8 mouse cellular contexts compared by ENCODE assay signal in the genomic region with DNA sequence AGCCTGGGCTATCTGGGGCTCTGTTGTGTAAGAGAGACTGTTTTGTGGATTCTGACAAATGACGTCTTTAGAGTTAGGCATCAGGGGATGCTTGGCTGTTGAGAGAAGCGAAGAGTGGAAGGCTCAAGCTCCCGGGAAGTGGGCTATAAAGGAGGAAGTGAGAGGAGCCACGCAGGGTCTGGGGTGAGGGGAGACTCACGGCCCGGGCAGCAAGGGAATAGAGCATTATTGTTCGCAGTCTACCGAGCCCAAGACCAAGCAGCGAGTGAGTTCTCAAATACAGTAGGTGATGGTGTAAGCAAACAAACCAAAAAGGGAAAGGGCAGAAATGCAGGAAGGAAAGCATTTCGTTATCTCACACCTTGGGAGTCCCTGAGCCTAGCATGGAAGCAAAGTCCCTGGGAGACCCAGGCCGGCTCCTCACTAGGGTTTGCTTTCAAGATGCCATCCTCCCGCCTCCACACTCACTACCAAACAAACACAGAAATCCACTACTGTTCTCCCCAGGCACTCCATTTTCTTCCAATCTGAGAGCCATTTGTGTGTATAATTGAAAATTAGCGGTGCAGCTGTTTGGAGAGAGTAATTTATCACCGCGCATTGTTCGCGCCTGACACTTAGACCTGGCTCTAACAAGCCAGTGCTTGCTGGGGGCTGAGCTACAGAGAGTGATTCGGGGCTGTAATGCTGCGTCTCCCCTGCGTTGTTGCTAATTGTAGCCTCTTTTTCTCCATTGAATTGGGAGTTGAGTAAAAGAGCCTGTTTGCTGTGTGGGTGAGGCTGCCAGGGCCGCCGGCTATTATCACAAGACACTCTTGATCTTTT.
DNase-seq lines count a peak whose midpoint lies in the region; ATAC-seq and TF ChIP-seq lines count a peak whose summit lies in the region.
"Had no signal": no experiment of that assay in that cellular context is flagged by ENCODE, and none has a peak within 500 bp of the region (broad histone marks: within the 10 kb centered on the region; RNA-seq: fewer than 3 reads in every experiment).

No protein-coding gene starts in this region.

- no peak for DNase-seq in lung, embryonic 14.5 days
- DNase-seq in lung, postnatal 0 days (ENCODE audit: low spot score), result no peak
- DNase-seq in forebrain, embryonic 10.5 days (ENCODE audit: extremely low spot score, low spot score), result peak; percentile 56
- DNase-seq in limb, embryonic 10.5 days (ENCODE audit: low spot score), result peak; percentile 47
- DNase-seq in urinary bladder, adult 18-20 months (ENCODE audit: low spot score in 2 of 2), result no peak
- no peak for DNase-seq in kidney, postnatal 25 days
- DNase-seq: gastrocnemius, postnatal 10 days had no signal

- no peak for TF ChIP-seq CTCF in lung, embryonic 14.5 days (IDR thresholded peaks at IDR 0.05; ENCODE audit: low read depth)
- TF ChIP-seq CTCF in lung, postnatal 0 days (IDR thresholded peaks at IDR 0.05), result no peak

- no peaks in the 10 kb centered on the region for H3K9me3 ChIP-seq in lung, embryonic 14.5 days (ENCODE audit: low read depth, low read length)
- H3K9me3 ChIP-seq in lung, postnatal 0 days (ENCODE audit: low read length), result no peaks in the 10 kb centered on the region
- H3K9me3 ChIP-seq in forebrain, embryonic 10.5 days, result no peaks in the 10 kb centered on the region
- H3K9me3 ChIP-seq in limb, embryonic 10.5 days (replicated peaks), result no peaks in the 10 kb centered on the region
- H3K9me3 ChIP-seq in stomach, embryonic 14.5 days (ENCODE audit: control insufficient read depth, low read depth, low read length), result no peaks in the 10 kb centered on the region

- H3K36me3 ChIP-seq in lung, embryonic 14.5 days (ENCODE audit: insufficient read depth), result no peaks in the 10 kb centered on the region
- H3K36me3 ChIP-seq in lung, postnatal 0 days (ENCODE audit: insufficient read depth, low read length), result no peaks in the 10 kb centered on the region
- no peaks in the 10 kb centered on the region for H3K36me3 ChIP-seq in forebrain, embryonic 10.5 days (replicated peaks)
- no peaks in the 10 kb centered on the region for H3K36me3 ChIP-seq in limb, embryonic 10.5 days
- H3K36me3 ChIP-seq in stomach, embryonic 14.5 days (ENCODE audit: control insufficient read depth, insufficient read depth, low read length), result no peaks in the 10 kb centered on the region

- no peak overlapping the region for H3K9ac ChIP-seq in lung, embryonic 14.5 days
- H3K9ac ChIP-seq in lung, postnatal 0 days (replicated peaks; ENCODE audit: low read depth), result no peak overlapping the region
- no peak overlapping the region for H3K9ac ChIP-seq in stomach, embryonic 14.5 days (replicated peaks; ENCODE audit: low read depth, low read length)

- no peak overlapping the region for H3K27ac ChIP-seq in lung, embryonic 14.5 days (ENCODE audit: low read depth)
- no peak overlapping the region for H3K27ac ChIP-seq in lung, postnatal 0 days (ENCODE audit: low read length)
- H3K27ac ChIP-seq in forebrain, embryonic 10.5 days, result peak overlapping the region; percentile 21
- peak overlapping the region; percentile 64 for H3K27ac ChIP-seq in limb, embryonic 10.5 days
- H3K27ac ChIP-seq in stomach, embryonic 14.5 days (ENCODE audit: low read length), result peak overlapping the region; percentile 48; the same call in 1 of the 2 replicates

- TF ChIP-seq EP300 in lung, postnatal 0 days (IDR thresholded peaks at IDR 0.05), result no peak

- no peaks in the 10 kb centered on the region for H3K27me3 ChIP-seq in lung, embryonic 14.5 days (ENCODE audit: insufficient read depth, low read length)
- no peaks in the 10 kb centered on the region for H3K27me3 ChIP-seq in lung, postnatal 0 days (replicated peaks; ENCODE audit: insufficient read depth, low read length)
- peaks cover 89% of the 10 kb centered on the region for H3K27me3 ChIP-seq in forebrain, embryonic 10.5 days (ENCODE audit: poor library complexity, severe bottlenecking)
- no peaks in the 10 kb centered on the region for H3K27me3 ChIP-seq in limb, embryonic 10.5 days (ENCODE audit: low read depth, poor library complexity, severe bottlenecking)
- no peaks in the 10 kb centered on the region for H3K27me3 ChIP-seq in stomach, embryonic 14.5 days (ENCODE audit: control insufficient read depth, insufficient read depth, low read length)

- no peaks in the 10 kb centered on the region; the same call in 1 of the 2 replicates for H3K4me1 ChIP-seq in lung, embryonic 14.5 days (ENCODE audit: insufficient read depth)
- no peaks in the 10 kb centered on the region for H3K4me1 ChIP-seq in lung, postnatal 0 days (ENCODE audit: insufficient read depth, low read depth, low read length)
- peaks cover 45% of the 10 kb centered on the region for H3K4me1 ChIP-seq in forebrain, embryonic 10.5 days
- peaks cover 63% of the 10 kb centered on the region for H3K4me1 ChIP-seq in limb, embryonic 10.5 days
- peaks cover 5% of the 10 kb centered on the region for H3K4me1 ChIP-seq in stomach, embryonic 14.5 days (ENCODE audit: control insufficient read depth, insufficient read depth, low read length)

- peak overlapping the region; percentile 29; the same call in 1 of the 2 replicates for H3K4me2 ChIP-seq in lung, embryonic 14.5 days
- no peak overlapping the region for H3K4me2 ChIP-seq in lung, postnatal 0 days (replicated peaks; ENCODE audit: low read depth, low read length)
- peak overlapping the region; percentile 28 for H3K4me2 ChIP-seq in stomach, embryonic 14.5 days (replicated peaks; ENCODE audit: low read depth, low read length)

- WGBS in lung, embryonic 14.5 days, result 48% methylated on average over 22 of the region's 22 CpGs
- 49% methylated on average over 22 of the region's 22 CpGs for WGBS in lung, postnatal 0 days
- 37% methylated on average over 22 of the region's 22 CpGs for WGBS in forebrain, embryonic 10.5 days
- 53% methylated on average over 22 of the region's 22 CpGs for WGBS in limb, embryonic 10.5 days
- WGBS in stomach, embryonic 14.5 days, result 40% methylated on average over 22 of the region's 22 CpGs

- H3K4me3 ChIP-seq in lung, embryonic 14.5 days (ENCODE audit: low read depth, low read length), result no peak overlapping the region
- H3K4me3 ChIP-seq in lung, postnatal 0 days (ENCODE audit: low read depth, low read length), result no peak overlapping the region
- peak overlapping the region; percentile 27 for H3K4me3 ChIP-seq in forebrain, embryonic 10.5 days
- H3K4me3 ChIP-seq in limb, embryonic 10.5 days, result peak overlapping the region; percentile 13; the same call in 1 of the 2 replicates
- no peak overlapping the region for H3K4me3 ChIP-seq in stomach, embryonic 14.5 days (ENCODE audit: low read depth, low read length)

- no peak; the same call in 1 of the 2 replicates for ATAC-seq in lung, embryonic 14.5 days (ENCODE audit: insufficient read depth)
- no peak for ATAC-seq in lung, postnatal 0 days
- ATAC-seq in stomach, embryonic 14.5 days (ENCODE audit: insufficient number of reproducible peaks, insufficient read depth, low FRiP score, low read depth), result peak; percentile 59; the same call in 1 of the 2 replicates

Comparison
In these comparisons a context has a peak if more than half of its experiments do, and no peak if none do; other contexts are left out.
1. DNase-seq: peak in forebrain, embryonic 10.5 days (single experiment) and limb, embryonic 10.5 days (single experiment); none in lung, embryonic 14.5 days (single experiment), lung, postnatal 0 days (single experiment), urinary bladder, adult 18-20 months (0 of 2) and kidney, postnatal 25 days (0 of 2).
2. H3K27ac ChIP-seq: peak in forebrain, embryonic 10.5 days (single experiment), limb, embryonic 10.5 days (single experiment) and stomach, embryonic 14.5 days (single experiment); none in lung, embryonic 14.5 days (single experiment) and lung, postnatal 0 days (single experiment).
3. H3K4me3 ChIP-seq: peak in forebrain, embryonic 10.5 days (single experiment) and limb, embryonic 10.5 days (single experiment); none in lung, embryonic 14.5 days (single experiment), lung, postnatal 0 days (single experiment) and stomach, embryonic 14.5 days (single experiment).